19 mouse cellular contexts compared by ENCODE assay signal in genomic region chr16:8568881-8569280, GRCm38 (mm10). TPM values are rescaled to one million over a fixed set of nuclear protein-coding genes. Genes with fewer than 3 reads are reported as not detected.
"Had no signal": no experiment of that assay in that cellular context is flagged by ENCODE, and none has a peak within 500 bp of the region (broad histone marks: within the 10 kb centered on the region; RNA-seq: fewer than 3 reads in every experiment).

No protein-coding gene starts in this region.

- H3K4me2 ChIP-seq: lung, embryonic 15.5 days; midbrain, embryonic 12.5 days; neural tube, embryonic 12.5 days; stomach, embryonic 15.5 days had no signal

- DNase-seq: lung, adult 2 months; lung, postnatal 14 days; lung, postnatal 36 days; midbrain, embryonic 14.5 days; right cerebral cortex, postnatal 14 days; thymus, adult 18-20 months; thymus, postnatal 14 days; thymus, postnatal 36 days had no signal

- H3K4me3 ChIP-seq: lung, embryonic 15.5 days; megakaryocyte, embryonic 14.5 days; midbrain, embryonic 12.5 days; neural tube, embryonic 12.5 days; stomach, embryonic 15.5 days had no signal

- H3K27me3 ChIP-seq: lung, embryonic 15.5 days; midbrain, embryonic 12.5 days; neural tube, embryonic 12.5 days; stomach, embryonic 15.5 days had no signal

- ATAC-seq: lung, postnatal 0 days; midbrain, embryonic 16.5 days had no signal

- H3K4me1 ChIP-seq: lung, embryonic 15.5 days; megakaryocyte, embryonic 14.5 days; stomach, embryonic 15.5 days had no signal

- H3K9ac ChIP-seq: liver, embryonic 14.5 days; lung, embryonic 15.5 days; midbrain, embryonic 12.5 days; neural tube, embryonic 12.5 days; stomach, embryonic 15.5 days had no signal

- H3K9me3 ChIP-seq: lung, embryonic 15.5 days; megakaryocyte, embryonic 14.5 days; midbrain, embryonic 12.5 days; neural tube, embryonic 12.5 days; stomach, embryonic 15.5 days had no signal

- H3K36me3 ChIP-seq: lung, embryonic 15.5 days; stomach, embryonic 15.5 days had no signal

- H3K27ac ChIP-seq: liver, embryonic 14.5 days; lung, embryonic 15.5 days; macrophage; midbrain, embryonic 12.5 days; neural tube, embryonic 12.5 days; stomach, embryonic 15.5 days had no signal

RNA-seq across cellular contexts. Expression of gene Abat, which starts 55.7 kb away (rescaled TPM):
- total RNA-seq: monocyte, adult 5-6 weeks; neutrophil, adult 5-6 weeks had no signal
- polyA plus RNA-seq: macrophage had no signal
